Mouse (Mus musculus): Measurements from ENCODE around the gene Epb41l2.

GRCm38 (mm10) chr10:25430862-25431261 is 71.3 kb downstream of the Epb41l2 start:
- no peak for TF ChIP-seq CTCF (IDR thresholded peaks at IDR 0.05; ENCODE audit: control insufficient read depth, insufficient read depth, insufficient read length)
- TF ChIP-seq MYOG (IDR thresholded peaks at IDR 0.05; ENCODE audit: control insufficient read depth, extremely low read depth, insufficient read length): no peak
- TF ChIP-seq USF1 (IDR thresholded peaks at IDR 0.05; ENCODE audit: low read depth): no peak
- TF ChIP-seq CEBPB (IDR thresholded peaks at IDR 0.05; ENCODE audit: low read depth): no peak
- no peak for TF ChIP-seq FOSL1 (IDR thresholded peaks at IDR 0.05; ENCODE audit: insufficient read depth, low read length, poor library complexity, severe bottlenecking)
- no peak for TF ChIP-seq MAX (IDR thresholded peaks at IDR 0.05)

Measured in C2C12 (cell line).